Mouse (Mus musculus) spleen, adult 2 months (tissue): Measurements from ENCODE around the gene Cox7a2. TPM values are rescaled to one million over a fixed set of nuclear protein-coding genes. Genes with fewer than 3 reads are reported as not detected.

Experiments
- DNase-seq, 2 experiments: peaks; one replicate each; pipeline versions ENCODE4 v3.0.0 to v3.0.0-alpha.2; 2012 to 2021; ENCODE audit warnings: low spot score in 2 of 2, low read depth in 1 of 2
- H3K27ac ChIP-seq: fragments of 200-500 bp; 2 replicates; pipeline ENCODE4 v1.5.1; 2012; ENCODE audit warnings: low read length, inconsistent platforms; ENCODE audit not compliant: insufficient read depth
- H3K27me3 ChIP-seq: fragments of 200-500 bp; 2 replicates; pipeline ENCODE4 v1.6.1; 2012; ENCODE audit warnings: mild to moderate bottlenecking, moderate library complexity, low read length, inconsistent platforms; ENCODE audit not compliant: control insufficient read depth, insufficient read depth
- H3K36me3 ChIP-seq: fragments of 200-500 bp; 2 replicates; pipeline ENCODE4 v1.6.1; 2012; ENCODE audit warnings: mild to moderate bottlenecking, low read length, inconsistent platforms; ENCODE audit not compliant: control insufficient read depth, insufficient read depth
- H3K4me1 ChIP-seq: fragments of 200-500 bp; 2 replicates; pipeline ENCODE4 v1.6.1; 2011; ENCODE audit warnings: inconsistent platforms; ENCODE audit not compliant: control insufficient read depth, insufficient read depth, insufficient read length
- H3K4me3 ChIP-seq: fragments of 200-500 bp; 2 replicates; pipeline ENCODE4 v1.5.1; 2011; ENCODE audit warnings: mild to moderate bottlenecking, inconsistent platforms; ENCODE audit not compliant: insufficient read depth, insufficient read length; ENCODE audit errors: extremely low read depth
- CTCF ChIP-seq: fragments of 200-500 bp; IDR thresholded peaks from 2 replicates; pipeline ENCODE4 v1.5.1; 2011; ENCODE audit warnings: mild to moderate bottlenecking, inconsistent platforms; ENCODE audit not compliant: insufficient read depth, insufficient read length, insufficient replicate concordance; ENCODE audit errors: extremely low read depth
- POLR2A ChIP-seq: fragments of 200-500 bp; IDR thresholded peaks from 2 replicates; pipeline ENCODE4 v1.6.1; 2011; ENCODE audit warnings: low read depth, low read length, inconsistent platforms
- WGBS: fragments of 180-500 bp; shearing (Covaris S2); methylation state at CpG from one replicate; pipeline ENCODE4 v1.1.7; 2018; 5-methylcytosine and 5-hydroxymethylcytosine counted together
- polyA plus RNA-seq: library from polyadenylated mRNA; depleted of rRNA; stranded (reverse); fragments of >200 nt; gene quantifications from 2 replicates; pipeline ENCODE4 v1.2.3, GENCODE M21; 2012

Gene Cox7a2
- polyA plus RNA-seq, 1 experiment = 38.5 TPM

DNA sequence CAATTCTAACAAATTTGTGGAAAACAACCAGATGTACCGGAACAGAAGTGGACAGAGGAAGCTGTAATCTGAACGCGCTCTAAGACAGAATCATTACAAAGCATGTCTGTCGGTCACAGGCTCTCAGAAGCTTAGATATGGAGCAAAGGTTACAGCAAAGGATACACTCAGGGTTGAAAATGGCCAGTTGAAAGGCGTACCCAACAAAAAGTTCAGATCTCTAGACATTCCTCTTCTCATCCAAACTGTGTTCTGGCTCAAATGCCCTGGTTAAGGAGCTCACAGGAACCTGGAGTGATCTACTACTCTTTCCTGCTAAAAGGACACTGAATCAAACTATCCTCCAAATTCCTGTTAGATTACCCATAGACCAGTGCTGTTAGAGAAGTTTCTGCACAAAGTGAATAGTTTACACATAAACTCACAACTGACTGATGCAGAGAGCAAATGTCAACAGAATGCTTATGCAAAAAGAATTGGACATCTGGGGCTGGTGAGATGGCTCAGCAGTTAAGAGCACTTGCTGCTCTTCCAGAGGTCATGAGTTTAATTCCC, 7.4 kb upstream of the Cox7a2 start:
- no peak for DNase-seq
- no peak overlapping the region for H3K4me3 ChIP-seq
- no peaks in the 10 kb centered on the region for H3K4me1 ChIP-seq
- peaks cover 3% of the 10 kb centered on the region; the same call in 1 of the 2 replicates for H3K36me3 ChIP-seq
- H3K27ac ChIP-seq = no peak overlapping the region
- TF ChIP-seq POLR2A = no peak
- no peak for TF ChIP-seq CTCF
- WGBS = 94% methylated on average over 5 of the region's 5 CpGs
- no peaks in the 10 kb centered on the region for H3K27me3 ChIP-seq

DNA sequence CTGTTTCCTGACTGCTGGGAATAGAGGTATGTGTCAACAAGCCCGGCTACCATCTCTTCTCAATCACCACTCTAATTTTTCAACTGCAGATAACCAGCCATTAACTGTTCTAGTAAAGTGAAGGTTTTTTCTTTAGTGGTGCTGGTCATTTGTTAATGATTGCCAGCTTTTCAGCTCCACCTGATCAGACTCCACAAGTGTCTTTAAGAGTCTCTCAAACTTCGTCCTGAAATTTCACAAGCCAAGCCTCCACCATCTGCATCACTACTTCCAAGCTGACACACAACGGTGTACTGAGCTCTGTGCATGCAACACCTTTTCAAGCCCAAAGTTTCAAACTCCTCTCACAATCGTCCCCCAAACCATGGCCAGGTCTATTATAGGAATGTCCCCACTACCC, 5.7 kb upstream of the Cox7a2 start:
- H3K27ac ChIP-seq = no peak overlapping the region
- no peak for DNase-seq
- 0 out of 2 replicates have a peak, but pooled peaks cover under 1% of the 10 kb centered on the region for H3K4me1 ChIP-seq
- no peaks in the 10 kb centered on the region for H3K27me3 ChIP-seq
- no peak overlapping the region for H3K4me3 ChIP-seq
- H3K36me3 ChIP-seq = peaks cover under 1% of the 10 kb centered on the region; the same call in 1 of the 2 replicates
- TF ChIP-seq CTCF = no peak
- TF ChIP-seq POLR2A = no peak
- WGBS = 94% methylated on average over 4 of the region's 4 CpGs

DNA sequence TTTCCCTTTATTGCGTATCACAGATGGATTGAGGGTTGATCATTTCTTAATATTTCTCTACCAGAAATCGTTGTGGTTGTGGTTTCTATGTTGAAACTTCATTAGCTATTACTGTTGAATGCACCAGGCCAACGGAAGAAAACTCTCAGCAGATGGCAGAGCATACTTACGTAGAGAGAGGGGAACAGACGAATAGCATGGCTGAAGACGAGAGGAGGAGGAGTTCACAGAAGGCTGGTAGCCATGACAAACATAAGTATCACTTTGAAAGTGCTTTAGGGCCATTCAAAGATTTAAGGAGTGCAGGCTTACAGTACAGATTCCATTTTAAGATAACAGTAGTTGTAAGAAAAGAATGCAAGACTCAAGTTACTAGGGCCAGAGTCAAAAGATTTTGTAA, 2.8 kb upstream of the Cox7a2 start:
- Histone ChIP-seq H3K27ac (no peak overlapping the region), H3K4me3 (no peak overlapping the region), H3K27me3 (no peaks in the 10 kb centered on the region), H3K4me1 (peaks cover 4% of the 10 kb centered on the region), H3K36me3 (peaks cover 2% of the 10 kb centered on the region; the same call in 1 of the 2 replicates)
- 73% methylated on average over 6 of the region's 6 CpGs for WGBS
- no peak for DNase-seq
- no peak for TF ChIP-seq CTCF
- no peak for TF ChIP-seq POLR2A

DNA sequence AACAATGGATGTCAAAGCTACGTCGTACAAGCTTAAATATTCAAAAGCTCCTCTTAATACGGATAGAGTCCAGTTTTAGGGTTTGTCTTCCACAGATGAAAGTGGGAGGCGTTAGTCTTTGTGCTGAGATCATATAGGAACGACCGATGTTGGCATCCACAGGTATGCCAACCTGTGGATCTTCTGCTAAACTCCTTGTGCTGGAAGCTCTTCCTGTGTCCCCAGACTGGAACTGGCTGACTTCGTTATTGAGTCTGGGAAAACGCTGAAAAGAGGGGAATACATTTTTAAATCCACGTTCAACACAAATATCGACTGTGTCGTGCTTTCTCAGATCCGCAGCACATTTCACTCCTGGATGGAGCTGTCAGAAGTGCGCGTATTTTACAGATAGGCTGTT, 398 bp upstream of the Cox7a2 start:
- no peak for DNase-seq
- H3K4me1 ChIP-seq = peaks cover 4% of the 10 kb centered on the region
- H3K36me3 ChIP-seq = peaks cover 8% of the 10 kb centered on the region
- no peak for TF ChIP-seq POLR2A
- TF ChIP-seq CTCF = no peak
- peak overlapping the region; percentile 78 for H3K4me3 ChIP-seq
- H3K27ac ChIP-seq = peak overlapping the region; percentile 74
- 6% methylated on average over 14 of the region's 14 CpGs for WGBS
- no peaks in the 10 kb centered on the region for H3K27me3 ChIP-seq

DNA sequence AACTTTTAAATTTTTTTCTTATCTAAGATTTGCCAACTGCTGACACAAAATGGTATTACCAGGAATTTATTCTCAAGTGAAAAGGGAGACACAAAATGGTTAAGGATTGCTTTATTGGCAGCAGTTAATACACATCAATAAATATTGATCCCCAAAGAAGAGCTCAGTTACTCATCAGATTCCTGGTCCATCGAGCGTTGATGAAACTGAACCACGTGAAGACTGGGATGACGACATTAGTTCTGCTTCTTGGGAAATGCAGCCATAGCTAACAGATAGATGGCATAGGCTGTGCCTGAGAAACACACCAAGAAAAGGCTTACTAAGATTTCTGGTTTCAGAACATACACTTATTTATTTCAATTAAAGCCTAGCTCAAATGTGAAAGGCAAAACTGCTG, 4.4 kb downstream of the Cox7a2 start:
- WGBS = 90% methylated on average over 4 of the region's 4 CpGs
- Histone ChIP-seq H3K4me1 (peaks cover 4% of the 10 kb centered on the region), H3K36me3 (peaks cover 21% of the 10 kb centered on the region), H3K27ac (no peak overlapping the region), H3K27me3 (no peaks in the 10 kb centered on the region), H3K4me3 (no peak overlapping the region)
- TF ChIP-seq POLR2A = no peak
- no peak for TF ChIP-seq CTCF
- no peak for DNase-seq

DNA sequence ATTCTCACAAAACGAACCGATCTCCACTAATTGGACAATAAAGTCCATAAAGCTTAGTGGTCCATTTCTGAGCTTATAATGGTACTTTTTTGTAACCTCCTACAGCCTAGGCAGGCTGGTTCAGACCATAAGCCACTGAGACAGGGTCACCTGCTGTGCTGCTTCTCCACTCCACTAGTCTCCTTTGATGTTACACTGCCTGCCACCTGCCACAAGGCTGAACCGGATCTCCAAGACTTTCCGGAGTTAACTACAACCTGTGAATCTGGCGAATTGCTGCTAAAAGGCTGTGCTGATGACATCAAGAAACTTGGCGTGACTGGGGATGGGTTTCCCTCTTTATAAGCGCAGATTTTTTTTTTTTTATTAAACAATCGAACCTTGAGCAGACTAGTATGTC, 7.8 kb downstream of the Cox7a2 start:
- H3K36me3 ChIP-seq = peaks cover 21% of the 10 kb centered on the region
- DNase-seq = no peak
- 88% methylated on average over 8 of the region's 8 CpGs for WGBS
- H3K27me3 ChIP-seq = no peaks in the 10 kb centered on the region
- TF ChIP-seq POLR2A (no peak), CTCF (no peak)
- H3K27ac ChIP-seq = no peak overlapping the region
- H3K4me3 ChIP-seq = no peak overlapping the region
- H3K4me1 ChIP-seq = no peaks in the 10 kb centered on the region

DNA sequence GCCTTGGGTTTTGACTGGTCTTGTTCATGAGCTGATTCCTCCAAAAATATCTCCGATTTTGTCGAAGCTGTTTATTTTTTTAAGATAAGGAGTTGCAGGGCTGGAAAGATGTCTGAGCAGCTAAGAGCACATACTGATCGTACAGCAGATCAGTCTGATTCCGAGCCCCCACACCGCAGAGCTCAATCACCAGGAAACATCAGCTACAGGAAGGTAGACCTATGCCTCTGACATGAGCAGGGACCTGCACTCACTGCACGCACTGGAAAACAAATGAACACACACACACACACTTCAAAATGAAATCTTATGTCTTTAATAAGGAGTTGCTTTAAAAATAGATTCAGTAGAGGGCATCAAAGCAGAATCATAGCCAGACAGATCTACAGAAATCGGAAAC, 9.0 kb downstream of the Cox7a2 start:
- Histone ChIP-seq H3K36me3 (peaks cover 18% of the 10 kb centered on the region), H3K27me3 (no peaks in the 10 kb centered on the region), H3K4me3 (no peak overlapping the region), H3K27ac (no peak overlapping the region), H3K4me1 (no peaks in the 10 kb centered on the region)
- no peak for DNase-seq
- WGBS = 50% methylated on average over 7 of the region's 7 CpGs
- TF ChIP-seq POLR2A = no peak
- TF ChIP-seq CTCF = no peak
